Mouse (Mus musculus) bone marrow, adult 2 months (tissue): ENCODE results near the gene Hck.

Experiments
- CTCF ChIP-seq: fragments of 200-500 bp; IDR thresholded peaks from 2 replicates; pipeline ENCODE4 v1.5.1; 2011; ENCODE audit warnings: low read length, control low read depth; ENCODE audit not compliant: control insufficient read depth, insufficient read depth
- POLR2A ChIP-seq: fragments of 200-500 bp; IDR thresholded peaks from 2 replicates; pipeline ENCODE4 v1.6.1; 2011; ENCODE audit warnings: low read depth, mild to moderate bottlenecking, control low read depth, low read length, borderline replicate concordance; ENCODE audit not compliant: control insufficient read depth

DNA sequence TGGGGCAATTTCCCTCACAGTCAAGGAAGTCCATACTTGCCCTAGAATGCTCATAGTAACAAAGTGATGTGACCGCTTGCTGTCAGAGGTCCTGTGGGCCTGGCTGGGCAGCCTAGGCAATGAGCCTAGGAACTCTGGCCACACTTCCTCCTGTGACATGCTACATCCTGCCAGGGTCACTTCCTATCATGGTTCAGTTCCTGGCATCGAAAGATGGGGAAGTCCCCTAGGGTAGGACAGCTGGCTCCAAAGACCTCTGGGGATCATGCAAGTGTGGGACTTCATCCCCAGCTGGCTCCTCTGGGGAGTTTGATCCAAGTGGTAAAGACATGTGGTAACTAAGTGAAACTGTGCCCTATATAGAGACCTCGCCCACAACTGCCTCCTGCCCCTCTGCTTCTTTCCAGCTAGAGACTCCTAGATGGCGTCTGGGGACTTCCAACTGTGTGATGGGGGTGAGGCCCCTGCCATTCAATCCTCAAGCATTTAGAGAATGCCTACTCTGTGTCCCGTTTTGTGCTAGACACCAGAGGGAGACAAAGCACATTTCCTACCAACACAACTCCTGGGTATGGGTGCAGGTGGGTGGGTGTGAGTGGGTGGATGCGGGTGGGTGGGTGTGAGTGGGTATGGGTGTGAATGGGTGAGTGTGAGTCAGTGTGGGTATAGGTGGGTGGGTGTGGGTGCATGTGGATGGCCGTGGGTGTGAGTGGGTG lies 23.8 kb upstream of the Hck start:
- TF ChIP-seq CTCF (no peak), POLR2A (no peak)
